Mouse (Mus musculus) stomach, postnatal 0 days (tissue): ENCODE measurements around the gene Usp42.

ENCODE experiments used
- CTCF ChIP-seq: IDR thresholded peaks from 2 replicates; pipeline ENCODE4 v1.5.1; 2016; ENCODE audit warnings: antibody characterized with exemption, low read depth, mild to moderate bottlenecking, moderate library complexity
- EP300 ChIP-seq: optimal IDR thresholded peaks from 2 replicates; pipeline ENCODE3; 2016; ENCODE audit warnings: antibody characterized with exemption

- TF ChIP-seq CTCF (no peak), EP300 (no peak)
These were observed 44.5 kb downstream of the Usp42 start for GRCm38 (mm10) chr5:143687589-143687988.
